Mouse (Mus musculus): ENCODE data around the gene Rnf224. TPM values are rescaled to one million over a fixed set of nuclear protein-coding genes. Genes with fewer than 3 reads are reported as not detected.

Rnf224 gene
- polyA plus RNA-seq, 1 experiment from 2014 or later = not detected

GRCm38 (mm10) chr2:25229582-25229981 is 7.0 kb downstream of the Rnf224 start:
- peaks cover 27% of the 10 kb centered on the region; the same call in 1 of the 2 replicates for H3K27me3 ChIP-seq (ENCODE audit: low read depth, poor library complexity, severe bottlenecking)
- H3K27ac ChIP-seq = no peak overlapping the region
- WGBS = 88% methylated on average over 5 of the region's 5 CpGs
- DNase-seq (ENCODE audit: low spot score) = no peak
- H3K4me1 ChIP-seq = peaks cover 26% of the 10 kb centered on the region
- H3K4me3 ChIP-seq = no peak overlapping the region
- no peaks in the 10 kb centered on the region for H3K36me3 ChIP-seq
- H3K9me3 ChIP-seq (replicated peaks) = no peaks in the 10 kb centered on the region

- Histone ChIP-seq H3K36me3 (no peaks in the 10 kb centered on the region), H3K4me1 (peaks cover 26% of the 10 kb centered on the region), H3K27me3 (ENCODE audit: low read depth, poor library complexity, severe bottlenecking) (peaks cover 27% of the 10 kb centered on the region; the same call in 1 of the 2 replicates), H3K27ac (peak overlapping the region; percentile 82), H3K9me3 (replicated peaks) (no peaks in the 10 kb centered on the region), H3K4me3 (peak overlapping the region; percentile 41)
- WGBS = 72% methylated on average over 6 of the region's 6 CpGs
- no peak for DNase-seq (ENCODE audit: low spot score)
Observed at GRCm38 (mm10) chr2:25228995-25229530, 7.5 kb downstream of the Rnf224 start.

GRCm38 (mm10) chr2:25228431-25228889 is 8.1 kb downstream of the Rnf224 start:
- peak overlapping the region; percentile 41 for H3K4me3 ChIP-seq
- peak overlapping the region; percentile 82 for H3K27ac ChIP-seq
- H3K27me3 ChIP-seq (ENCODE audit: low read depth, poor library complexity, severe bottlenecking) = peaks cover 27% of the 10 kb centered on the region; the same call in 1 of the 2 replicates
- H3K36me3 ChIP-seq = peaks cover 2% of the 10 kb centered on the region
- peaks cover 30% of the 10 kb centered on the region for H3K4me1 ChIP-seq
- H3K9me3 ChIP-seq (replicated peaks) = no peaks in the 10 kb centered on the region
- 2% methylated on average over 7 of the region's 7 CpGs for WGBS
- DNase-seq (ENCODE audit: low spot score) = peak; percentile 83

GRCm38 (mm10) chr2:25227406-25227805 is 9.2 kb downstream of the Rnf224 start:
- Histone ChIP-seq H3K27me3 (ENCODE audit: low read depth, poor library complexity, severe bottlenecking) (peaks cover 22% of the 10 kb centered on the region; the same call in 1 of the 2 replicates), H3K36me3 (peaks cover 11% of the 10 kb centered on the region), H3K4me3 (no peak overlapping the region), H3K9me3 (replicated peaks) (no peaks in the 10 kb centered on the region), H3K4me1 (peaks cover 34% of the 10 kb centered on the region), H3K27ac (0 out of 2 replicates have a peak overlapping the region, but pooled peaks have one; percentile 20)
- WGBS = 92% methylated on average over 4 of the region's 4 CpGs
- no peak for DNase-seq (ENCODE audit: low spot score)

DNA sequence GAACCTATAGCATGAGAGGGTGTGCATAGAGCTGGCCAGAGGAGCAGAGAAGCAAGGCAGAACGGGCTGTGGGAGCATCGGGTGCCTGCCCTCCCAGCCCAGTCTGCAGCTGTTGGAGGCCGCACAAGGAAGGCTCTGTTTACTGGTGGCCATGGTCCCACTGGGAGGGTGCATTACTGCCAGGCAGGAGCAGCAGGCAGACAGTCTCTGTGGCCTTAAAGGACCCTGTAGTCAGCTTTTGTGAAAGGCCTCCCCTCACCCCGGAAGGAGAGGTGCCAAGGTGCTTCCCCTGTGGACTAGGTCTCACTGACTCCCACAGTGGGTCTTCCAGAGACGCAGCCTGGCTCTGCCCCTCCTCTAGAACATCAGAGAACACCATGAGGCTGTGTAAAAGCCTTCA is 9.7 kb downstream of the Rnf224 start:
- Histone ChIP-seq H3K4me1 (peaks cover 34% of the 10 kb centered on the region), H3K4me3 (no peak overlapping the region), H3K27ac (peak overlapping the region; percentile 20; the same call in 1 of the 2 replicates), H3K27me3 (ENCODE audit: low read depth, poor library complexity, severe bottlenecking) (peaks cover 16% of the 10 kb centered on the region; the same call in 1 of the 2 replicates), H3K9me3 (replicated peaks) (no peaks in the 10 kb centered on the region), H3K36me3 (peaks cover 17% of the 10 kb centered on the region)
- 83% methylated on average over 5 of the region's 5 CpGs for WGBS
- no peak for DNase-seq (ENCODE audit: low spot score)

DNA sequence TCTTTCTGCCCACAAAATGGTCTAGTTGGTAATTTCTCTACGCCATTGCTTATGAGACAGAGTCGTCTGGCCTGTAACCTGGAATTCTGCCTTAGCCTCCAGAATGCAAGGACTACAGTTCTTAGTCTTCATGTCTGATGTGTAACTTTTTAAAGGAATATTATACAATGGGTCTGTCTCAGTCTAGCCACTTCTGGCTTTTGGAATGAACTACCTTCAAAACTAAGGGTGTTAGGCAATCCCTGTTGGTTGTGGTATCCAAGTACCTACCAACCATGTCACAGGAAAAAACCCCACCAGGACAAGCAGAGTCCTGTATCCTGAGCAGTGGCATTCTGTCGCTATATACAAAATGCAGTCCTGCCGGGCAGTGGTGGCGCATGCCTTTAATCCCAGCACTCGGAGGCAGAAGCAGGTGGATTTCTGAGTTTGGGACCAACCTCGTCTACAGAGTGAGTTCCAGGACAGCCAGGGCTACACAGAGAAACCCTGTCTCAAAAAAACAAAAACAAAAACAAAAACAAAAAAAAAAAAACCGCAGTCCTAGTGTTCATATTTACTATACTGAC is 10.7 kb downstream of the Rnf224 start:
- WGBS = 83% methylated on average over 8 of the region's 8 CpGs
- no peak for DNase-seq (ENCODE audit: low spot score)
- peaks cover 7% of the 10 kb centered on the region; the same call in 1 of the 2 replicates for H3K27me3 ChIP-seq (ENCODE audit: low read depth, poor library complexity, severe bottlenecking)
- H3K27ac ChIP-seq = peak overlapping the region; percentile 95
- H3K9me3 ChIP-seq (replicated peaks) = no peaks in the 10 kb centered on the region
- H3K4me3 ChIP-seq = peak overlapping the region; percentile 75
- peaks cover 34% of the 10 kb centered on the region for H3K4me1 ChIP-seq
- H3K36me3 ChIP-seq = peaks cover 24% of the 10 kb centered on the region

DNA sequence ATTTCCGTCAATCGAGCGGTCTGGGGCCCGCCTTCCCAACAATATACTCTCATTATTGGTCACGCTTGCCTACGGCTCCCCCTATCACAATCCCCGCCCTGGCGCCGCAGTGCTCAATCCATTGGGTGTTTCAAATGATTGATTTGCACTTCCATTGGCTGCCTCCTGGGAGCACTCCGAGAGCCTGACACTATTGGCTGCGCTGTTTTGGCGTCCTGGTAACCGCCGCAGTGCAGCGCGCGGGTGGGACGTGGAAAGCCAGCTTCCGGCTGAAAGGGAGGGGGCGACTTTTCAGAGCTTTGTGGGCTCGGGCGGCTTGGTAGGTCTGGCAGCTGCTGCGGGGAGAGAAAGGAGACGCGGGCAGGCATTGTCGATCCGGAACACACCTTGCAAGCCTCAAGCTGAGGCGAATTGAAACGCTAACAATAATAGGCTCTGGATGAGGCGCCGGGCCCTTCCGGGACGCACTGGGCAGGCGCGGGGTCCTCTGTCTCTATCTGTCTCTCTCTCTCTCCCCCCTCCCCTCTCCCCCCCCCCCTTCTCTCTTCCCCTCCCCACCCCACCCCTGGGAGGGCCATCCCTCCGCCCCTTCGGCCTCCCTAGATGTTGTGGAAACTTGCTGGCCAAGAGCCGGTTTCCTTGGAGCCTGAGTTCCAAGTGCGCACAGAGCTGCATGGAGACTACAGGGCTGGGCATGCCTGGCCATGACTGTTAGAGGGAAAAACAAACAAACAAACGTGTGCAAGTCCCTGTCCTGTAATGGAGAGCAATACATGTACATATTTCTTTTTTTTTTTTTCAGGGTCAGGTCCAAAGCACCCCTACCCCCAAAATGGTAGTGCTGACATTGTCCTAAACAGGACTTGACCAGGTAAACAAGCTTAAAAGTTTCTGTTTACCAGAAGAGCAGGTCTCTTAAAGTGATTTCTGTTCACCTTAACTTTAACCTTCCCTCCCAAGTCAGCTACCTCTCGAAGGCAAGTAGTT is 11.5 kb downstream of the Rnf224 start:
- Histone ChIP-seq H3K27me3 (ENCODE audit: low read depth, poor library complexity, severe bottlenecking) (no peaks in the 10 kb centered on the region), H3K9me3 (replicated peaks) (no peaks in the 10 kb centered on the region), H3K36me3 (peaks cover 24% of the 10 kb centered on the region), H3K4me3 (peak overlapping the region; percentile 75), H3K4me1 (peaks cover 34% of the 10 kb centered on the region), H3K27ac (peak overlapping the region; percentile 95)
- DNase-seq (ENCODE audit: low spot score) = peak; percentile 94
- WGBS = 2% methylated on average over 41 of the region's 41 CpGs

- peaks cover 24% of the 10 kb centered on the region for H3K36me3 ChIP-seq
- peaks cover 34% of the 10 kb centered on the region for H3K4me1 ChIP-seq
- H3K27me3 ChIP-seq (ENCODE audit: low read depth, poor library complexity, severe bottlenecking) = no peaks in the 10 kb centered on the region
- peak within 1 kb of the TSS; percentile 75 for H3K4me3 ChIP-seq
- no peak for DNase-seq (ENCODE audit: low spot score)
- peak within 1 kb of the TSS; percentile 95 for H3K27ac ChIP-seq
- no peaks in the 10 kb centered on the region for H3K9me3 ChIP-seq (replicated peaks)
- WGBS = 0% methylated on average over 17 of the region's 17 CpGs
Observed at GRCm38 (mm10) chr2:25224492-25224765, 12.2 kb downstream of the Rnf224 start, which contains the start of gene Tubb4b. TSS of gene Tubb4b (minus strand) at chr2:25224702.

GRCm38 (mm10) chr2:25223681-25224491 is 12.7 kb downstream of the Rnf224 start:
- Histone ChIP-seq H3K36me3 (peaks cover 24% of the 10 kb centered on the region), H3K9me3 (replicated peaks) (no peaks in the 10 kb centered on the region), H3K27ac (peak overlapping the region; percentile 90), H3K27me3 (ENCODE audit: low read depth, poor library complexity, severe bottlenecking) (no peaks in the 10 kb centered on the region), H3K4me3 (peak overlapping the region; percentile 75), H3K4me1 (peaks cover 31% of the 10 kb centered on the region)
- 1% methylated on average over 53 of the region's 53 CpGs for WGBS
- no peak for DNase-seq (ENCODE audit: low spot score)

DNA sequence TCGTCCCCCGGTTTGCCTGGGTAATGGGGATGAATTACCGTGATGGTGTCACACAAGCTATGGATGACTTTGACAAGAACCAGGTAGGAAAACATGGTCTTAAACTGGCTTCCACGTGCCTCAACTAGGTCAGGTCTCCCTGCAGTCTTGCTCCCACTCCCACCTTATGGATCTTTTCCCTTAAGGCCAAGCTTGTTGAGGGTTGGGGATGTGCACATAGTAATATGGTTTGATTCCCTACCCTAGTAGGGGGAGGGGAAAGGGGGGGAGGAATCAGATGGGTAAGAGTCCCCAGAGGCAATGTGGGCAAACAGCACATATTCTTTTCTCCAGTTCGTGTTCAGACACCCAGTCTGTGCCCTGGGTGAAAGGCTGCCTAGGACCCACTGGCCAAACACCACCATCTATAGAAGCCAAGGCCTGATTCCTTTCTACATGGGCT is 15.2 kb downstream of the Rnf224 start:
- no peak for DNase-seq (ENCODE audit: low spot score)
- Histone ChIP-seq H3K36me3 (peaks cover 24% of the 10 kb centered on the region), H3K9me3 (replicated peaks) (no peaks in the 10 kb centered on the region), H3K27ac (no peak overlapping the region), H3K4me1 (peaks cover 17% of the 10 kb centered on the region), H3K4me3 (no peak overlapping the region), H3K27me3 (ENCODE audit: low read depth, poor library complexity, severe bottlenecking) (no peaks in the 10 kb centered on the region)
- 66% methylated on average over 5 of the region's 5 CpGs for WGBS

- Histone ChIP-seq H3K36me3 (peaks cover 22% of the 10 kb centered on the region), H3K4me1 (peaks cover 4% of the 10 kb centered on the region), H3K9me3 (replicated peaks) (no peaks in the 10 kb centered on the region), H3K27ac (no peak within 1 kb of the TSS), H3K4me3 (no peak within 1 kb of the TSS), H3K27me3 (ENCODE audit: low read depth, poor library complexity, severe bottlenecking) (peaks cover 13% of the 10 kb centered on the region)
- DNase-seq (ENCODE audit: low spot score) = no peak
Observed at GRCm38 (mm10) chr2:25218445-25218844, 18.1 kb downstream of the Rnf224 start, which contains the start of gene Fam166a. TSS of gene Fam166a (plus strand) at chr2:25218745.

- H3K27ac ChIP-seq = no peak overlapping the region
- no peak overlapping the region for H3K4me3 ChIP-seq
- no peaks in the 10 kb centered on the region for H3K4me1 ChIP-seq
- H3K9me3 ChIP-seq (replicated peaks) = no peaks in the 10 kb centered on the region
- H3K36me3 ChIP-seq = peaks cover 14% of the 10 kb centered on the region
- peaks cover 21% of the 10 kb centered on the region for H3K27me3 ChIP-seq (ENCODE audit: low read depth, poor library complexity, severe bottlenecking)
- no peak for DNase-seq (ENCODE audit: low spot score)
- 66% methylated on average over 2 of the region's 2 CpGs for WGBS
Observed at GRCm38 (mm10) chr2:25217666-25218065, 18.9 kb downstream of the Rnf224 start.

All from limb, embryonic 10.5 days (tissue).